In genomic region chr8:92354536-92355482, GRCm38 (mm10) we compare ENCODE assay signal across 8 mouse cellular contexts. TPM values are rescaled to one million over a fixed set of nuclear protein-coding genes. Genes with fewer than 3 reads are reported as not detected.
DNase-seq lines count a peak whose midpoint lies in the region; ATAC-seq lines count a peak whose summit lies in the region.

No protein-coding gene starts in this region.

- H3K27ac ChIP-seq in forebrain, embryonic 15.5 days (replicated peaks): no peak overlapping the region
- peak overlapping the region; percentile 82; the same call in 1 of the 2 replicates for H3K27ac ChIP-seq in neural tube, embryonic 11.5 days (ENCODE audit: low read depth, low read length)

- H3K4me3 ChIP-seq in forebrain, embryonic 15.5 days: peak overlapping the region; percentile 62
- H3K4me3 ChIP-seq in neural tube, embryonic 11.5 days (ENCODE audit: low read depth, low read length): peak overlapping the region; percentile 85

- peaks cover 70% of the 10 kb centered on the region for H3K27me3 ChIP-seq in forebrain, embryonic 15.5 days
- peaks cover 5% of the 10 kb centered on the region for H3K27me3 ChIP-seq in neural tube, embryonic 11.5 days (ENCODE audit: control insufficient read depth, insufficient read depth, low read length)

- no peak overlapping the region; the same call in 1 of the 2 replicates for H3K9ac ChIP-seq in forebrain, embryonic 15.5 days (replicated peaks)
- H3K9ac ChIP-seq in neural tube, embryonic 11.5 days (ENCODE audit: low read length): peak overlapping the region; percentile 69

- no peaks in the 10 kb centered on the region for H3K9me3 ChIP-seq in forebrain, embryonic 15.5 days
- H3K9me3 ChIP-seq in neural tube, embryonic 11.5 days (ENCODE audit: control insufficient read depth, low read length): no peaks in the 10 kb centered on the region

- ATAC-seq in forebrain, embryonic 15.5 days (replicated peaks): no peak
- ATAC-seq in neural tube, embryonic 11.5 days (ENCODE audit: insufficient read depth, low FRiP score, low TSS enrichment): no peak

- 4% methylated on average over 22 of the region's 22 CpGs for WGBS in forebrain, embryonic 15.5 days
- WGBS in neural tube, embryonic 11.5 days: 3% methylated on average over 22 of the region's 22 CpGs

- H3K36me3 ChIP-seq in forebrain, embryonic 15.5 days: no peaks in the 10 kb centered on the region
- H3K36me3 ChIP-seq in neural tube, embryonic 11.5 days (ENCODE audit: control insufficient read depth, insufficient read depth, low read length): no peaks in the 10 kb centered on the region

- peak overlapping the region; percentile 90 for H3K4me2 ChIP-seq in forebrain, embryonic 15.5 days (replicated peaks)
- peak overlapping the region; percentile 92 for H3K4me2 ChIP-seq in neural tube, embryonic 11.5 days (ENCODE audit: low read depth)

- DNase-seq in cerebellum, adult 9-10 months: peak; percentile 20
- no peak for DNase-seq in cerebellum, adult 9-11 months
- peak; percentile 53 for DNase-seq in MN1 (ENCODE audit: low spot score)
- peak; percentile 30 for DNase-seq in liver
- DNase-seq in neural tube, embryonic 11.5 days (ENCODE audit: low spot score): peak; percentile 36
- no peak for DNase-seq in right cerebral cortex, postnatal 25 days
- no peak for DNase-seq in gastrocnemius, adult 18-20 months (ENCODE audit: low spot score)

- peaks cover 44% of the 10 kb centered on the region for H3K4me1 ChIP-seq in forebrain, embryonic 15.5 days
- H3K4me1 ChIP-seq in neural tube, embryonic 11.5 days (ENCODE audit: control insufficient read depth, insufficient read depth, low read length): peaks cover 11% of the 10 kb centered on the region

RNA-seq across cellular contexts. Expression of gene Irx5, which starts 2.6 kb away (rescaled TPM):
- 0.85 and 0.88 TPM in 2 replicates for polyA plus RNA-seq in forebrain, embryonic 15.5 days (2015; fragmentation: Nextera tagmentation; extraction: Ambion mirVana)
- polyA plus RNA-seq in neural tube, embryonic 11.5 days (2014; fragmentation: Nextera tagmentation; extraction: Ambion mirVana): 19.7 and 21.2 TPM in 2 replicates
- total RNA-seq in gastrocnemius, adult 18-20 months (2021): 1 to 10 TPM in 1 of 2 experiments, under 1 TPM in 1; 0.12 to 5.3 TPM

Comparison
In these comparisons a context has a peak if more than half of its experiments do, and no peak if none do; other contexts are left out.
1. DNase-seq: peak in cerebellum, adult 9-10 months (single experiment), MN1 (single experiment), liver (single experiment) and neural tube, embryonic 11.5 days (single experiment); none in cerebellum, adult 9-11 months (single experiment), right cerebral cortex, postnatal 25 days (single experiment) and gastrocnemius, adult 18-20 months (single experiment).
2. RNA of gene Irx5, which starts 2.6 kb away (polyA plus RNA-seq): 19.7 to 21.2 TPM in neural tube, embryonic 11.5 days; 0.85 to 0.88 TPM in forebrain, embryonic 15.5 days; every median in the first group is over 10 times any median in the second.